Mouse (Mus musculus): Measurements from ENCODE around the gene Zfyve16.

The Zfyve16 gene

GRCm38 (mm10) chr13:92467891-92468290 lies 62.8 kb downstream of the Zfyve16 start:
- no peak for DNase-seq (ENCODE audit: low spot score in 2 of 2)

GRCm38 (mm10) chr13:92464698-92465097 lies 66.0 kb downstream of the Zfyve16 start:
- DNase-seq (ENCODE audit: low spot score in 2 of 2) = no peak

GRCm38 (mm10) chr13:92446872-92447271 lies 83.8 kb downstream of the Zfyve16 start:
- DNase-seq (ENCODE audit: low spot score in 2 of 2) = no peak

- no peak for DNase-seq (ENCODE audit: low spot score in 2 of 2)
Observed at GRCm38 (mm10) chr13:92440286-92440685, 90.4 kb downstream of the Zfyve16 start.

- no peak for DNase-seq (ENCODE audit: low spot score in 2 of 2)
Observed at GRCm38 (mm10) chr13:92438656-92439055, 92.0 kb downstream of the Zfyve16 start.

Data from urinary bladder, adult 18-20 months (tissue).